Mouse (Mus musculus) kidney, adult 2 months (tissue): ENCODE data around the gene Carmil1.

Source experiments
- CTCF ChIP-seq: fragments of 200-500 bp; conservative IDR thresholded peaks from 2 replicates; pipeline ENCODE4 v1.5.1; 2011; ENCODE audit warnings: low read depth, mild to moderate bottlenecking, control low read depth, low read length, moderate library complexity, mixed read lengths; ENCODE audit not compliant: insufficient read depth, insufficient read length
- POLR2A ChIP-seq: fragments of 200-500 bp; IDR thresholded peaks from one replicate; pipeline ENCODE4 v1.6.1; 2011; ENCODE audit warnings: low read depth, low read length, control low read depth

- no peak for TF ChIP-seq CTCF
- no peak for TF ChIP-seq POLR2A
These were observed 42.0 kb downstream of the Carmil1 start for GRCm38 (mm10) chr13:24238456-24239120.
